Mouse (Mus musculus) CD4-positive naive resting alpha-beta T cell, adult 57 days (primary cell): Measurements from ENCODE around the gene Sptbn1. TPM values are rescaled to one million over a fixed set of nuclear protein-coding genes. Genes with fewer than 3 reads are reported as not detected.

Source experiments
- total RNA-seq: library from RNA; stranded (reverse); gene quantifications from one replicate; pipeline ENCODE4 v1.2.4, GENCODE M21; 2023

Gene Sptbn1
- total RNA-seq, result 302 TPM

DNA sequence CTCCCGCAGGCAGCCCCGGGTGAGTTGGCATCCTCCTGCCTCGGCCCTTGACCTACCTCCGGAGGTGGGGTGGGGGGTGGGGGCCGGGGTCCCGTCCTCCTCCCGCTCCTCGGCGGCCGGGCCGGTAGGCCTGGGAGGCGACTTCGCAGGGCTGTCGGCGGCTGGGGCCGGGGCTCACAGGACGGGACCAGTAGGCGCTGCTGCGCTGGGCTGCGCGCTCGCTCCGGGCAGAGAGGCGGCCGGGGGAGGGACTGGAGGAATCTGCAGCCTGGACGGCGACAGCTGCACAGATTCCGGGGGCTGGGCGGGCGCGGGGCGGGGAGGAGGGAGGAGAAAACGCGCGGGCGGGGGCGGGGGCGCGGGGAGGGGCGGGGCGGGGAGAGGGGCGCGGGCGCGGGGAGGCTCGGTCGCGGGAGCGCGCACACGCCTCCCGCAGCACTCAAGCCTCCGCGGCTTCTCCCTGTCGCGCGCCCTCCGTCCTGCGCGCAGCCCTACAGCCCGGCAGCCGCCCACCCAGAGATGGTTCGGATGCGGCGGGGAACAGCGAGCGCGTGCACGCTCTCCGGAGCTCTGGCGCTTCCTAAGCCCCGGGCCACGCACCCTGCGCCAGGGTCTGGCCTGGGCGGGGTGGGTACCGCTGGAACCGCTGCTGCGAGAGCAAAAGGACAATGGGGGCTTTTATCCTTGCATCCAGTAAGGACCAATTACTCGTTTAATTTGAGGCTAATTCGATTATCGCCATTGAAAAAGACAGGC lies at the start of gene Sptbn1:
Gene Sptbn1 (minus strand): TSS at position 284 of the 756 bp plus-strand sequence.

Other genes starting within 250 kb of the Sptbn1 start
- gene Eml6, start 242.1 kb downstream of the Sptbn1 start, total RNA-seq, result 0.71 TPM
- gene 4930505A04Rik, start 203.7 kb upstream of the Sptbn1 start, total RNA-seq, result not detected